Mouse (Mus musculus): ENCODE data around the gene Rap1a.

GRCm38 (mm10) chr3:105824103-105824502 lies 23.0 kb upstream of the Rap1a start:
- no peak for TF ChIP-seq CHD2 (IDR thresholded peaks at IDR 0.05; ENCODE audit: low read length)
- TF ChIP-seq POLR2A (IDR thresholded peaks at IDR 0.05; ENCODE audit: control insufficient read depth in 1 of 2, insufficient read depth in 1 of 2, low read depth in 1 of 2, low read length in 2 of 2, poor library complexity in 1 of 2): no peak
- TF ChIP-seq ZNF384 (IDR thresholded peaks at IDR 0.05; ENCODE audit: low read depth, low read length): no peak
- TF ChIP-seq TCF12 (IDR thresholded peaks at IDR 0.05; ENCODE audit: low read depth, low read length): peak; percentile 46; the same call in 1 of the 2 replicates
- no peak for TF ChIP-seq CTCF (IDR thresholded peaks at IDR 0.05 in 2 of 3, conservative IDR thresholded peaks at IDR 0.05 in 1 of 3; ENCODE audit: control insufficient read depth in 1 of 3, insufficient read depth in 1 of 3, low read depth in 2 of 3, low read length in 3 of 3, poor library complexity in 1 of 3, severe bottlenecking in 1 of 3)
- no peak for TF ChIP-seq NRF1 (IDR thresholded peaks at IDR 0.05; ENCODE audit: insufficient read depth, low read depth, low read length, poor library complexity, severe bottlenecking)
- TF ChIP-seq ETS1 (IDR thresholded peaks at IDR 0.05; ENCODE audit: low read depth, low read length): peak; percentile 58
- TF ChIP-seq POLR2AphosphoS2 (IDR thresholded peaks at IDR 0.05; ENCODE audit: low read length): no peak
- peak; percentile 72 for TF ChIP-seq GATA1 (IDR thresholded peaks at IDR 0.05; ENCODE audit: low read depth, low read length)
- TF ChIP-seq ZC3H11A (IDR thresholded peaks at IDR 0.05; ENCODE audit: low read depth, low read length): no peak
- peak; percentile 74 for TF ChIP-seq SIN3A (IDR thresholded peaks at IDR 0.05; ENCODE audit: low read length)
- TF ChIP-seq EP300 (IDR thresholded peaks at IDR 0.05; ENCODE audit: low read depth in 1 of 2, low read length in 2 of 2): peak; percentile 57 to 62
- no peak for TF ChIP-seq MEF2A (IDR thresholded peaks at IDR 0.05; ENCODE audit: extremely low read depth, insufficient replicate concordance, low read depth, low read length, poor library complexity, severe bottlenecking)

Measured in MEL (cell line).